Mouse (Mus musculus) cerebellum, adult 2 months (tissue): ENCODE measurements at regions not wholly inside any gene's neighbourhood (a gene's known extent, or its start where the extent isn't known, plus 50 kb on each side); places are given as distances from the start of the nearest gene placed in this dataset.

Source experiments
- CTCF ChIP-seq: fragments of 200-500 bp; IDR thresholded peaks from 2 replicates; pipeline ENCODE4 v1.5.1; 2011; ENCODE audit warnings: low read depth, mild to moderate bottlenecking, control low read depth, low read length, moderate library complexity, borderline replicate concordance; ENCODE audit not compliant: insufficient read depth
- POLR2A ChIP-seq: fragments of 200-500 bp; IDR thresholded peaks from 2 replicates; pipeline ENCODE4 v1.6.1; 2011; ENCODE audit warnings: low read length, control low read depth, borderline replicate concordance; ENCODE audit not compliant: insufficient read depth

- TF ChIP-seq CTCF (no peak), POLR2A (no peak)
These were observed 97.6 kb upstream of the Srsf6 start for GRCm38 (mm10) chr2:162833741-162834140.
